Mouse (Mus musculus): ENCODE measurements around the gene Zc3hc1. TPM values are rescaled to one million over a fixed set of nuclear protein-coding genes. Genes with fewer than 3 reads are reported as not detected.

Zc3hc1 gene
- total RNA-seq, 1 experiment, result 64.4 TPM

GRCm38 (mm10) chr6:30346737-30347136 lies 44.1 kb downstream of the Zc3hc1 start:
- Histone ChIP-seq H3K9ac (ENCODE audit: insufficient read depth, low read depth, low read length, poor library complexity, severe bottlenecking) (no peak overlapping the region), H3K27ac (ENCODE audit: insufficient read depth, low read depth, low read length, poor library complexity, severe bottlenecking) (no peak overlapping the region), H3K36me3 (ENCODE audit: control insufficient read depth, insufficient read depth, low read length, poor library complexity, severe bottlenecking) (no peaks in the 10 kb centered on the region), H3K4me3 (ENCODE audit: insufficient read depth in 1 of 2, low read depth in 1 of 2, low read length in 2 of 2, poor library complexity in 1 of 2, severe bottlenecking in 1 of 2) (no peak overlapping the region), H3K4me1 (ENCODE audit: control insufficient read depth in 2 of 2, insufficient read depth in 2 of 2, low read length in 2 of 2, poor library complexity in 1 of 2) (no peaks in the 10 kb centered on the region), H3K9me3 (ENCODE audit: control insufficient read depth, insufficient read depth, low read depth, low read length) (no peaks in the 10 kb centered on the region)
- no peak for DNase-seq (ENCODE audit: low read depth, low spot score)
- in situ Hi-C loops (cut with MboI; ENCODE audit: low sequenced_read_pairs in 2 of 2, unreplicated experiment in 2 of 2), result no loop called here
- no peak for TF ChIP-seq MAFK (IDR thresholded peaks at IDR 0.05; ENCODE audit: insufficient read depth, low read depth, low read length)

- no peak for DNase-seq (ENCODE audit: low read depth, low spot score)
Measured at GRCm38 (mm10) chr6:30344032-30344431, 46.8 kb downstream of the Zc3hc1 start.

GRCm38 (mm10) chr6:30340231-30340873 lies 50.5 kb downstream of the Zc3hc1 start:
- H3K27ac ChIP-seq (ENCODE audit: insufficient read depth, low read depth, low read length, poor library complexity, severe bottlenecking), result no peak overlapping the region
- no peak for DNase-seq (ENCODE audit: low read depth, low spot score)
- no peaks in the 10 kb centered on the region for H3K4me1 ChIP-seq (ENCODE audit: control insufficient read depth in 2 of 2, insufficient read depth in 2 of 2, low read length in 2 of 2, poor library complexity in 1 of 2)
- no peaks in the 10 kb centered on the region for H3K36me3 ChIP-seq (ENCODE audit: control insufficient read depth, insufficient read depth, low read length, poor library complexity, severe bottlenecking)
- H3K9me3 ChIP-seq (ENCODE audit: control insufficient read depth, insufficient read depth, low read depth, low read length), result no peaks in the 10 kb centered on the region
- no peak overlapping the region for H3K4me3 ChIP-seq (ENCODE audit: insufficient read depth in 1 of 2, low read depth in 1 of 2, low read length in 2 of 2, poor library complexity in 1 of 2, severe bottlenecking in 1 of 2)
- H3K9ac ChIP-seq (ENCODE audit: insufficient read depth, low read depth, low read length, poor library complexity, severe bottlenecking), result no peak overlapping the region
- in situ Hi-C loops (cut with MboI; ENCODE audit: low sequenced_read_pairs in 2 of 2, unreplicated experiment in 2 of 2), result no loop called here
- TF ChIP-seq MAFK (IDR thresholded peaks at IDR 0.05; ENCODE audit: insufficient read depth, low read depth, low read length) (no peak), ZC3H11A (IDR thresholded peaks at IDR 0.05; ENCODE audit: borderline replicate concordance, low read depth, low read length) (no peak), HCFC1 (IDR thresholded peaks at IDR 0.05; ENCODE audit: borderline replicate concordance, insufficient read depth, low read length) (no peak), ZNF384 (IDR thresholded peaks at IDR 0.05; ENCODE audit: low read depth, low read length) (no peak), CHD2 (IDR thresholded peaks at IDR 0.05; ENCODE audit: low read depth, low read length) (no peak)

More at GRCm38 (mm10) chr6:30344032-30344431, 46.8 kb downstream of the Zc3hc1 start:
- Histone ChIP-seq H3K36me3 (ENCODE audit: control insufficient read depth, insufficient read depth, low read length, poor library complexity, severe bottlenecking) (no peaks in the 10 kb centered on the region), H3K4me3 (ENCODE audit: insufficient read depth in 1 of 2, low read depth in 1 of 2, low read length in 2 of 2, poor library complexity in 1 of 2, severe bottlenecking in 1 of 2) (no peak overlapping the region), H3K9me3 (ENCODE audit: control insufficient read depth, insufficient read depth, low read depth, low read length) (no peaks in the 10 kb centered on the region), H3K27ac (ENCODE audit: insufficient read depth, low read depth, low read length, poor library complexity, severe bottlenecking) (no peak overlapping the region), H3K9ac (ENCODE audit: insufficient read depth, low read depth, low read length, poor library complexity, severe bottlenecking) (no peak overlapping the region), H3K4me1 (ENCODE audit: control insufficient read depth in 2 of 2, insufficient read depth in 2 of 2, low read length in 2 of 2, poor library complexity in 1 of 2) (no peaks in the 10 kb centered on the region)
- TF ChIP-seq MAFK (IDR thresholded peaks at IDR 0.05; ENCODE audit: insufficient read depth, low read depth, low read length) (no peak), HCFC1 (IDR thresholded peaks at IDR 0.05; ENCODE audit: borderline replicate concordance, insufficient read depth, low read length) (no peak), CHD2 (IDR thresholded peaks at IDR 0.05; ENCODE audit: low read depth, low read length) (no peak), ZC3H11A (IDR thresholded peaks at IDR 0.05; ENCODE audit: borderline replicate concordance, low read depth, low read length) (no peak), ZNF384 (IDR thresholded peaks at IDR 0.05; ENCODE audit: low read depth, low read length) (no peak)
- in situ Hi-C loops (cut with MboI; ENCODE audit: low sequenced_read_pairs in 2 of 2, unreplicated experiment in 2 of 2), result no loop called here

- H3K36me3 ChIP-seq (ENCODE audit: control insufficient read depth, insufficient read depth, low read length, poor library complexity, severe bottlenecking), result no peaks in the 10 kb centered on the region
- in situ Hi-C loops (cut with MboI; ENCODE audit: low sequenced_read_pairs in 2 of 2, unreplicated experiment in 2 of 2), result no loop called here
- no peak overlapping the region for H3K4me3 ChIP-seq (ENCODE audit: insufficient read depth in 1 of 2, low read depth in 1 of 2, low read length in 2 of 2, poor library complexity in 1 of 2, severe bottlenecking in 1 of 2)
- H3K27ac ChIP-seq (ENCODE audit: insufficient read depth, low read depth, low read length, poor library complexity, severe bottlenecking), result no peak overlapping the region
- no peaks in the 10 kb centered on the region for H3K9me3 ChIP-seq (ENCODE audit: control insufficient read depth, insufficient read depth, low read depth, low read length)
- DNase-seq (ENCODE audit: low read depth, low spot score), result no peak
- TF ChIP-seq ZNF384 (IDR thresholded peaks at IDR 0.05; ENCODE audit: low read depth, low read length) (no peak), HCFC1 (IDR thresholded peaks at IDR 0.05; ENCODE audit: borderline replicate concordance, insufficient read depth, low read length) (no peak), CHD2 (IDR thresholded peaks at IDR 0.05; ENCODE audit: low read depth, low read length) (no peak), MAFK (IDR thresholded peaks at IDR 0.05; ENCODE audit: insufficient read depth, low read depth, low read length) (no peak), ZC3H11A (IDR thresholded peaks at IDR 0.05; ENCODE audit: borderline replicate concordance, low read depth, low read length) (no peak)
- H3K9ac ChIP-seq (ENCODE audit: insufficient read depth, low read depth, low read length, poor library complexity, severe bottlenecking), result no peak overlapping the region
- no peaks in the 10 kb centered on the region for H3K4me1 ChIP-seq (ENCODE audit: control insufficient read depth in 2 of 2, insufficient read depth in 2 of 2, low read length in 2 of 2, poor library complexity in 1 of 2)
Measured at GRCm38 (mm10) chr6:30336912-30337311, 53.9 kb downstream of the Zc3hc1 start.

- in situ Hi-C loops (cut with MboI; ENCODE audit: low sequenced_read_pairs in 2 of 2, unreplicated experiment in 2 of 2), result no loop called here
- DNase-seq (ENCODE audit: low read depth, low spot score), result no peak
- no peaks in the 10 kb centered on the region for H3K36me3 ChIP-seq (ENCODE audit: control insufficient read depth, insufficient read depth, low read length, poor library complexity, severe bottlenecking)
- no peak overlapping the region for H3K27ac ChIP-seq (ENCODE audit: insufficient read depth, low read depth, low read length, poor library complexity, severe bottlenecking)
- H3K4me1 ChIP-seq (ENCODE audit: control insufficient read depth in 2 of 2, insufficient read depth in 2 of 2, low read length in 2 of 2, poor library complexity in 1 of 2), result no peaks in the 10 kb centered on the region
- no peaks in the 10 kb centered on the region for H3K9me3 ChIP-seq (ENCODE audit: control insufficient read depth, insufficient read depth, low read depth, low read length)
- no peak for TF ChIP-seq ZNF384 (IDR thresholded peaks at IDR 0.05; ENCODE audit: low read depth, low read length)
- no peak for TF ChIP-seq ZC3H11A (IDR thresholded peaks at IDR 0.05; ENCODE audit: borderline replicate concordance, low read depth, low read length)
- TF ChIP-seq HCFC1 (IDR thresholded peaks at IDR 0.05; ENCODE audit: borderline replicate concordance, insufficient read depth, low read length), result no peak
- TF ChIP-seq MAFK (IDR thresholded peaks at IDR 0.05; ENCODE audit: insufficient read depth, low read depth, low read length), result no peak
- TF ChIP-seq CHD2 (IDR thresholded peaks at IDR 0.05; ENCODE audit: low read depth, low read length), result no peak
- no peak overlapping the region for H3K4me3 ChIP-seq (ENCODE audit: insufficient read depth in 1 of 2, low read depth in 1 of 2, low read length in 2 of 2, poor library complexity in 1 of 2, severe bottlenecking in 1 of 2)
- H3K9ac ChIP-seq (ENCODE audit: insufficient read depth, low read depth, low read length, poor library complexity, severe bottlenecking), result no peak overlapping the region
Measured at GRCm38 (mm10) chr6:30332262-30332661, 58.6 kb downstream of the Zc3hc1 start.

Measured in ES-E14 (cell line).